Mouse (Mus musculus) testis, adult 2 months (tissue): ENCODE data around the gene Trmt61a. TPM values are rescaled to one million over a fixed set of nuclear protein-coding genes. Genes with fewer than 3 reads are reported as not detected.

Experiments used
- H3K27ac ChIP-seq: fragments of 200-500 bp; 2 replicates; pipeline ENCODE4 v1.5.1; 2012; ENCODE audit warnings: low read depth, low read length; ENCODE audit not compliant: control insufficient read depth, insufficient read depth
- H3K27me3 ChIP-seq: fragments of 200-500 bp; 2 replicates; pipeline ENCODE4 v1.6.1; 2012; ENCODE audit warnings: mild to moderate bottlenecking, low read length, moderate library complexity; ENCODE audit not compliant: control insufficient read depth, insufficient read depth
- H3K36me3 ChIP-seq: fragments of 200-500 bp; 2 replicates; pipeline ENCODE4 v1.6.1; 2012; ENCODE audit warnings: mild to moderate bottlenecking, low read length; ENCODE audit not compliant: control insufficient read depth, insufficient read depth
- H3K4me1 ChIP-seq: fragments of 200-500 bp; 2 replicates; pipeline ENCODE4 v1.6.1; 2012; ENCODE audit warnings: low read length; ENCODE audit not compliant: control insufficient read depth, insufficient read depth
- H3K4me3 ChIP-seq: fragments of 200-500 bp; 2 replicates; pipeline ENCODE4 v1.5.1; 2012; ENCODE audit warnings: low read depth, mild to moderate bottlenecking, low read length, moderate library complexity, mixed read lengths; ENCODE audit not compliant: control insufficient read depth
- CTCF ChIP-seq: fragments of 200-500 bp; IDR thresholded peaks from 2 replicates; pipeline ENCODE4 v1.5.1; 2012; ENCODE audit warnings: low read depth, mild to moderate bottlenecking, inconsistent platforms, low read length, moderate library complexity; ENCODE audit not compliant: control insufficient read depth, insufficient read depth, insufficient replicate concordance
- POLR2A ChIP-seq: fragments of 200-500 bp; IDR thresholded peaks from 2 replicates; pipeline ENCODE4 v1.6.1; 2012; ENCODE audit warnings: low read depth, mild to moderate bottlenecking, inconsistent platforms, low read length, moderate library complexity; ENCODE audit not compliant: control insufficient read depth
- polyA plus RNA-seq: library from polyadenylated mRNA; depleted of rRNA; stranded (reverse); fragments of >200 nt; gene quantifications from 2 replicates; pipeline ENCODE4 v1.2.3, GENCODE M21; 2012

Gene Trmt61a
- polyA plus RNA-seq, 1 experiment, result 11.9 TPM

GRCm38 (mm10) chr12:111674850-111675486 lies 2.9 kb upstream of the Trmt61a start:
- Histone ChIP-seq H3K4me1 (peaks cover 31% of the 10 kb centered on the region), H3K4me3 (no peak overlapping the region), H3K36me3 (no peaks in the 10 kb centered on the region), H3K27me3 (no peaks in the 10 kb centered on the region; the same call in 1 of the 2 replicates), H3K27ac (no peak overlapping the region)
- TF ChIP-seq POLR2A (no peak), CTCF (no peak)

- Histone ChIP-seq H3K27me3 (no peaks in the 10 kb centered on the region; the same call in 1 of the 2 replicates), H3K27ac (no peak overlapping the region), H3K4me1 (peaks cover 31% of the 10 kb centered on the region), H3K4me3 (no peak overlapping the region), H3K36me3 (no peaks in the 10 kb centered on the region)
- TF ChIP-seq CTCF, result no peak
- TF ChIP-seq POLR2A, result no peak
These were observed 1.9 kb upstream of the Trmt61a start for GRCm38 (mm10) chr12:111675797-111676580.

GRCm38 (mm10) chr12:111677421-111677820 lies 484 bp upstream of the Trmt61a start:
- no peaks in the 10 kb centered on the region for H3K27me3 ChIP-seq
- no peaks in the 10 kb centered on the region for H3K36me3 ChIP-seq
- peak overlapping the region; percentile 88 for H3K27ac ChIP-seq
- peaks cover 21% of the 10 kb centered on the region for H3K4me1 ChIP-seq
- peak overlapping the region; percentile 99 for H3K4me3 ChIP-seq
- TF ChIP-seq CTCF (no peak), POLR2A (no peak)

- Histone ChIP-seq H3K4me3 (peak overlapping the region; percentile 99), H3K27me3 (no peaks in the 10 kb centered on the region), H3K4me1 (peaks cover 15% of the 10 kb centered on the region), H3K27ac (no peak overlapping the region), H3K36me3 (no peaks in the 10 kb centered on the region)
- peak; percentile 4; the same call in 1 of the 2 replicates for TF ChIP-seq CTCF
- TF ChIP-seq POLR2A, result no peak
These were observed 697 bp downstream of the Trmt61a start for GRCm38 (mm10) chr12:111678670-111678933.

GRCm38 (mm10) chr12:111678997-111679396 lies 1.1 kb downstream of the Trmt61a start:
- H3K36me3 ChIP-seq, result no peaks in the 10 kb centered on the region
- peaks cover 15% of the 10 kb centered on the region for H3K4me1 ChIP-seq
- TF ChIP-seq POLR2A (no peak), CTCF (no peak)
- H3K27ac ChIP-seq, result no peak overlapping the region
- H3K27me3 ChIP-seq, result no peaks in the 10 kb centered on the region
- no peak overlapping the region for H3K4me3 ChIP-seq

GRCm38 (mm10) chr12:111680661-111681060 lies 2.8 kb downstream of the Trmt61a start:
- H3K4me3 ChIP-seq, result no peak overlapping the region
- TF ChIP-seq CTCF (no peak), POLR2A (no peak)
- H3K36me3 ChIP-seq, result no peaks in the 10 kb centered on the region
- no peak overlapping the region for H3K27ac ChIP-seq
- no peaks in the 10 kb centered on the region for H3K27me3 ChIP-seq
- peaks cover 15% of the 10 kb centered on the region for H3K4me1 ChIP-seq

GRCm38 (mm10) chr12:111681305-111681704 lies 3.4 kb downstream of the Trmt61a start:
- Histone ChIP-seq H3K36me3 (no peaks in the 10 kb centered on the region), H3K4me1 (peaks cover 15% of the 10 kb centered on the region), H3K4me3 (no peak overlapping the region), H3K27ac (no peak overlapping the region), H3K27me3 (no peaks in the 10 kb centered on the region)
- TF ChIP-seq CTCF (no peak), POLR2A (no peak)
